Mouse (Mus musculus) heart, embryonic 10.5 days (tissue): ENCODE measurements around the gene Ints1. TPM values are rescaled to one million over a fixed set of nuclear protein-coding genes. Genes with fewer than 3 reads are reported as not detected.
A peak's percentile ranks its signal among the peaks of the same experiment; 100 is the strongest.

Source experiments
- DNase-seq: peaks from one replicate; pipeline ENCODE4 v3.0.0-alpha.2; 2017; ENCODE audit warnings: low spot score
- H3K27ac ChIP-seq: fragments of 300-500 bp; sonication (generic); 2 replicates; pipeline ENCODE4 v1.5.1; 2016; ENCODE audit warnings: mild to moderate bottlenecking
- H3K27me3 ChIP-seq: fragments of 300-500 bp; sonication (generic); 2 replicates; pipeline ENCODE4 v1.6.1; 2016; ENCODE audit warnings: mild to moderate bottlenecking; ENCODE audit not compliant: poor library complexity, insufficient read depth, severe bottlenecking
- H3K36me3 ChIP-seq: fragments of 300-500 bp; sonication (generic); 2 replicates; pipeline ENCODE4 v1.6.1; 2016; ENCODE audit warnings: mild to moderate bottlenecking, moderate library complexity
- H3K4me1 ChIP-seq: fragments of 300-500 bp; sonication (generic); 2 replicates; pipeline ENCODE4 v1.6.1; 2016; ENCODE audit warnings: mild to moderate bottlenecking
- H3K4me3 ChIP-seq: fragments of 300-500 bp; sonication (generic); 2 replicates; pipeline ENCODE4 v1.5.1; 2016; ENCODE audit warnings: mild to moderate bottlenecking, moderate library complexity
- H3K9me3 ChIP-seq: fragments of 300-500 bp; sonication (generic); 2 replicates; pipeline ENCODE4 v1.6.1; 2016; ENCODE audit warnings: mild to moderate bottlenecking, moderate library complexity
- WGBS: fragments of 180-500 bp; shearing (Covaris S2); methylation state at CpG from one replicate; pipeline ENCODE4 v1.1.7; 2016; 5-methylcytosine and 5-hydroxymethylcytosine counted together
- polyA plus RNA-seq: library from polyadenylated mRNA; unstranded; fragments of >200 nt; fragmentation: Nextera tagmentation; extraction: Ambion mirVana; gene quantifications from 2 replicates; pipeline ENCODE4 v1.2.1, GENCODE M21; 2016

Ints1 gene
- 30.3 and 31.3 TPM in 2 replicates for polyA plus RNA-seq

GRCm38 (mm10) chr5:139775216-139775926 is at the start of gene Ints1:
Gene Ints1, minus strand, starts transcription at chr5:139775674.
- Histone ChIP-seq H3K4me1 (peaks cover 13% of the 10 kb centered on the region), H3K27me3 (no peaks in the 10 kb centered on the region), H3K36me3 (peaks cover 38% of the 10 kb centered on the region), H3K9me3 (no peaks in the 10 kb centered on the region), H3K4me3 (peak within 1 kb of the TSS; percentile 99), H3K27ac (peak within 1 kb of the TSS; percentile 86)
- DNase-seq: peak; percentile 98
- whole genome bisulfite sequencing: under 1% methylated on average over 55 of the region's 55 CpGs

GRCm38 (mm10) chr5:139824531-139824930 is 49.1 kb upstream of the Ints1 start:
- peaks cover 33% of the 10 kb centered on the region for H3K36me3 ChIP-seq
- no peak overlapping the region for H3K4me3 ChIP-seq
- 92% methylated on average over 10 of the region's 10 CpGs for WGBS
- H3K4me1 ChIP-seq: peaks cover 16% of the 10 kb centered on the region
- no peak for DNase-seq
- H3K27me3 ChIP-seq: no peaks in the 10 kb centered on the region
- no peak overlapping the region for H3K27ac ChIP-seq
- H3K9me3 ChIP-seq: no peaks in the 10 kb centered on the region

- Histone ChIP-seq H3K9me3 (no peaks in the 10 kb centered on the region), H3K36me3 (peaks cover 33% of the 10 kb centered on the region), H3K27ac (no peak overlapping the region), H3K4me1 (peaks cover 23% of the 10 kb centered on the region), H3K27me3 (no peaks in the 10 kb centered on the region), H3K4me3 (no peak overlapping the region)
- DNase-seq: no peak
- WGBS: 75% methylated on average over 12 of the region's 12 CpGs
Observed at GRCm38 (mm10) chr5:139821466-139822459, 46.3 kb upstream of the Ints1 start.

- DNase-seq: no peak
- WGBS: 81% methylated on average over 9 of the region's 9 CpGs
- peaks cover 32% of the 10 kb centered on the region for H3K36me3 ChIP-seq
- no peaks in the 10 kb centered on the region for H3K9me3 ChIP-seq
- peaks cover 16% of the 10 kb centered on the region; the same call in 1 of the 2 replicates for H3K4me1 ChIP-seq
- H3K27ac ChIP-seq: peak within 1 kb of the TSS; percentile 60
- peaks cover 6% of the 10 kb centered on the region for H3K27me3 ChIP-seq
- H3K4me3 ChIP-seq: no peak within 1 kb of the TSS
Observed at GRCm38 (mm10) chr5:139819538-139820181, 44.2 kb upstream of the Ints1 start, which contains the start of gene Tmem184a. Gene Tmem184a, minus strand, starts transcription at chr5:139819917.

GRCm38 (mm10) chr5:139818801-139819200 is 43.3 kb upstream of the Ints1 start:
- DNase-seq: no peak
- WGBS: 41% methylated on average over 4 of the region's 4 CpGs
- H3K4me1 ChIP-seq: peaks cover 16% of the 10 kb centered on the region

GRCm38 (mm10) chr5:139818056-139818455 is 42.6 kb upstream of the Ints1 start:
- H3K36me3 ChIP-seq: peaks cover 17% of the 10 kb centered on the region
- no peaks in the 10 kb centered on the region for H3K9me3 ChIP-seq
- no peak overlapping the region for H3K4me3 ChIP-seq
- no peak for DNase-seq
- peaks cover 21% of the 10 kb centered on the region for H3K4me1 ChIP-seq
- peak overlapping the region; percentile 60; the same call in 1 of the 2 replicates for H3K27ac ChIP-seq
- WGBS: 52% methylated on average over 3 of the region's 3 CpGs
- H3K27me3 ChIP-seq: peaks cover 22% of the 10 kb centered on the region

More at GRCm38 (mm10) chr5:139818801-139819200, 43.3 kb upstream of the Ints1 start:
- peaks cover 25% of the 10 kb centered on the region for H3K36me3 ChIP-seq
- peaks cover 15% of the 10 kb centered on the region for H3K27me3 ChIP-seq
- no peak overlapping the region for H3K4me3 ChIP-seq
- H3K9me3 ChIP-seq: no peaks in the 10 kb centered on the region
- peak overlapping the region; percentile 60 for H3K27ac ChIP-seq

GRCm38 (mm10) chr5:139817292-139817691 is 41.8 kb upstream of the Ints1 start:
- WGBS: 3% methylated on average over 1 of the region's 1 CpGs
- Histone ChIP-seq H3K9me3 (no peaks in the 10 kb centered on the region), H3K27me3 (peaks cover 30% of the 10 kb centered on the region), H3K36me3 (peaks cover 10% of the 10 kb centered on the region), H3K27ac (no peak overlapping the region), H3K4me3 (no peak overlapping the region), H3K4me1 (peaks cover 26% of the 10 kb centered on the region)
- no peak for DNase-seq

GRCm38 (mm10) chr5:139816445-139816844 is 41.0 kb upstream of the Ints1 start:
- Histone ChIP-seq H3K4me1 (peaks cover 32% of the 10 kb centered on the region), H3K27me3 (peaks cover 36% of the 10 kb centered on the region), H3K27ac (no peak overlapping the region), H3K9me3 (no peaks in the 10 kb centered on the region), H3K36me3 (peaks cover 3% of the 10 kb centered on the region; the same call in 1 of the 2 replicates), H3K4me3 (no peak overlapping the region)
- DNase-seq: no peak

- no peak for DNase-seq
- Histone ChIP-seq H3K27me3 (peaks cover 36% of the 10 kb centered on the region), H3K27ac (no peak overlapping the region)
Observed at GRCm38 (mm10) chr5:139815964-139816363, 40.5 kb upstream of the Ints1 start.

GRCm38 (mm10) chr5:139813963-139814381 is 38.5 kb upstream of the Ints1 start:
- Histone ChIP-seq H3K27me3 (peaks cover 36% of the 10 kb centered on the region), H3K27ac (peak overlapping the region; percentile 70), H3K9me3 (no peaks in the 10 kb centered on the region), H3K36me3 (no peaks in the 10 kb centered on the region), H3K4me1 (peaks cover 37% of the 10 kb centered on the region), H3K4me3 (0 out of 2 replicates have a peak overlapping the region, but pooled peaks have one; percentile 3)
- DNase-seq: no peak
- 11% methylated on average over 13 of the region's 13 CpGs for WGBS

More at GRCm38 (mm10) chr5:139815964-139816363, 40.5 kb upstream of the Ints1 start:
- Histone ChIP-seq H3K36me3 (no peaks in the 10 kb centered on the region), H3K9me3 (no peaks in the 10 kb centered on the region), H3K4me1 (peaks cover 37% of the 10 kb centered on the region), H3K4me3 (no peak overlapping the region)
- 70% methylated on average over 6 of the region's 6 CpGs for WGBS

- H3K36me3 ChIP-seq: no peaks in the 10 kb centered on the region
- H3K4me3 ChIP-seq: peak overlapping the region; percentile 30
- H3K27me3 ChIP-seq: peaks cover 36% of the 10 kb centered on the region
- peaks cover 32% of the 10 kb centered on the region for H3K4me1 ChIP-seq
- 35% methylated on average over 10 of the region's 10 CpGs for WGBS
- H3K9me3 ChIP-seq: no peaks in the 10 kb centered on the region
- peak overlapping the region; percentile 62; the same call in 1 of the 2 replicates for H3K27ac ChIP-seq
- no peak for DNase-seq
Observed at GRCm38 (mm10) chr5:139813126-139813490, 37.6 kb upstream of the Ints1 start.

- Histone ChIP-seq H3K4me1 (peaks cover 34% of the 10 kb centered on the region), H3K9me3 (no peaks in the 10 kb centered on the region), H3K27me3 (peaks cover 36% of the 10 kb centered on the region), H3K27ac (peak overlapping the region; percentile 62; the same call in 1 of the 2 replicates), H3K36me3 (no peaks in the 10 kb centered on the region), H3K4me3 (peak overlapping the region; percentile 30)
- DNase-seq: no peak
- WGBS: 63% methylated on average over 20 of the region's 20 CpGs
Observed at GRCm38 (mm10) chr5:139812398-139813125, 37.1 kb upstream of the Ints1 start.
